Mouse (Mus musculus) kidney, postnatal 4 days (tissue): ENCODE data around the gene Krtap12-1.
A peak's percentile ranks its signal among the peaks of the same experiment; 100 is the strongest.
"Not testable (repeated sequence)": the region's sequence is repeated elsewhere in the genome, so short reads cannot be mapped to it uniquely, and the experiment has no call there.

ENCODE experiments used
- DNase-seq, 2 experiments: peaks; one replicate each; pipeline ENCODE4 v3.0.0; 2021; ENCODE audit warnings: mixed read lengths in 2 of 2

Krtap12-1 gene

DNA sequence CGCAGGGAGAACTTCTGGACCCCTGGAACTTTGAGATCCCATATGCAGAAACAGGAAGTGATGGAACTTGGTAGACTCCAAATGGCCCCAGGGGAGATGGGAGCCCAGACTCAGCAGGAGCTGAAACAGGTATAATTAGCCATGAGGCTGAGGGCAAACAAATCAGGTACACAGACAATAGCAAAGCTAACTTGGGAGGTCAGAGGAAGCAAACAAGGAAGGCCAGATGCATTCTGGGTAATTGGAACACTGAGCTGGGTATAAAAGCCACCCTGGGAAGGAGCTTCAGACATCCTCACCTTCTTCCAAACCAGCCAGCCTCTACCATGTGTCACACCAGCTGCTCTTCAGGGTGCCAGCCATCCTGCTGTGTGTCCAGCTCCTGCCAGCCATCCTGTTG lies at the start of gene Krtap12-1:
Krtap12-1 (plus strand) TSS at position 301 of the 400 bp plus-strand sequence.
- not testable (repeated sequence) for DNase-seq

DNA sequence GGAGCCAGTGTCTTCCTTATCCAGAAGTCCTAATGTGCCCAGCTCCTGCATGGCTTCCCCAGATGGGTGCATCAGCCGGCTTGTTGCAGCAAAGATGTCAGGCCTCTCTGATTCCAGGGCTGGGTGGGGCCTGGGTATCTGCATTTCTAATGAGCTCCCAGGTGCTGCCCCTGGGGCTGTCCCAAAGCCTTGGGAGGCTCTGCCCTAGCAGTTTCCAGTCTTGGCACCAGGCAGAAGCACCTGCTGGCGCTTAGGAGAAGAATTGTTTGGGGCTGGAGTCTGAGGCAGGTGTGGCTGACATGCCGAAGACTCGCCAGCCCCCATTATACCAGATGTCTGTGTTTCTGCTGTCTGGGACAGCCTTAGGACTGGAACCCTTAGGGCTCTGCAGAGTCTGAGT lies 49.7 kb upstream of the Krtap12-1 start:
- no peak for DNase-seq

DNA sequence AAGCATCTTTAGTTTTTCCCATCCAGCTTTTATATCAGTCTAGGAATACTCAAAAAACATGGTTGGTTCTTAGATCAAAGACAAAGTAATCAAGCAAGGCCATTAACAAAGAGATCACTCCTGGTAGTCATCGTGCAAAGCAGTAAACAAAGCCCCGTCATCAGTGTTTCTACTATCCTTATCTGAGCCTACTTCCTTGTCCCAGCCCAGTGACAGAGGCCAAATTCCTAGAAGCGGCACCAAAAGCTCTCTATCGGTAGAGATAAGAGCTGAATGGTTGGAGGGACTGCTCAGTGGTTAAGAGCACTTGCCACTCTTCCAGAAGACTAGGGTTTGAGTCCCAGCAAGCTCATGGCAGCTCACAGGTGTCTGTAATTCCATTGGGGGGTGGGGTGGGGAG lies 48.9 kb upstream of the Krtap12-1 start:
- no peak for DNase-seq

DNA sequence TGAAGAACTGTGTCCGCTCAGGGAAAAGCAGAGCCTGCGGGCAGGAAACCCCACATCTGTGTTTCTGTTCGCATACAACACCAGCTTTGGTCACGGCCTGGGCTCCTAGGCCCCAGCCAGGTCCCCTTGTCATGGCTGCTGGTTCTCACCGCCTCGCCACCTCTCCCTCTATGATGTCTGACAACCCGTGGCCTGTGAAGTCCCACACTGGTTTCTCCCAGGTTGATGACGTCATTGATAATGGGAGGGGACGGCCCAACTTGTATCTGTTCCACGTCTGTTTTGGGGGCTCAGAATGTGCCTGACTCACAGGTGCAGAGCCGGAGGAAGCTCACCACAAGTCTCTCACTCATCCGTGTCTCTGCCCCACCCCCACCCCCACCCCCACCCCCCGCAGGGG lies 46.6 kb upstream of the Krtap12-1 start:
- no peak for DNase-seq

DNA sequence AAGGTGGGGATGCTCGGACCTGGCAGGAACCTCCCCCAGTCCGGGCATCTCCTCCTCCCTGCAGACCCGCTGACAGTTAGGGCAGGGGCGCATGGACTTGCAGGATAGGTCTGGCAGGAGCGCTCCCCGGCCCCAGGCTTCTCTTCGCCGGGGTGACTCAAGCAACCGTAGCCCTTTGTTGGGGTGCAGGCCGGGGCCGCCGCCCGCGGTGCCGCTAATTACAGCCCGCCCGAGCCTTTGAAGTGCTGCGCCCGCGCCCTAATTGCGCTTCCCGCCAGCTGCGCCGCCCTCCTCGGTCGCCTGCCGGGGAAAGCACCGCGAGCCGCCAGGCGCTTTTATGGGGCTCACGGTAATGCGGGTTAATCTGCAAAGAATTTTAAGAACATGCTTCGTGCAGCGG lies 42.8 kb upstream of the Krtap12-1 start:
- DNase-seq, result no peak

DNA sequence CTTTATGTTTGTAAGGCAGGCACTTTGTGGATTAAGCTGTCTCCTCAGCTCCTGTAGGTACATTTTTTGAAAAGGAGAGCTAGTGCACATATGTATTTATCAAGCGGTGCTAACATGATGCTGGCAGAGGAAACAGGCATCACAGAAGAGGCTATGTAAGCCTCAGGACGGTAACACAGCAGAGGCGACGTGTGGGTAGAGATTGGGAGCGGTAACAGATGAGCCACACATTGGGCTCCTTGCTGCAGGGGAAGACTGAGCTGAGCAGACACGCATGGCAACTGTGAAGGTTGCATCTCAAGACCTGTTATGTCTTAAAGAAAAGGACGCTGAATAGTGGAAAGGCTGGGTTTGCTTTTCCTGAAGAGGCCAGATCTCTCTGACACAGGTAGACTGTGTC lies 37.4 kb upstream of the Krtap12-1 start:
- DNase-seq, result no peak

DNA sequence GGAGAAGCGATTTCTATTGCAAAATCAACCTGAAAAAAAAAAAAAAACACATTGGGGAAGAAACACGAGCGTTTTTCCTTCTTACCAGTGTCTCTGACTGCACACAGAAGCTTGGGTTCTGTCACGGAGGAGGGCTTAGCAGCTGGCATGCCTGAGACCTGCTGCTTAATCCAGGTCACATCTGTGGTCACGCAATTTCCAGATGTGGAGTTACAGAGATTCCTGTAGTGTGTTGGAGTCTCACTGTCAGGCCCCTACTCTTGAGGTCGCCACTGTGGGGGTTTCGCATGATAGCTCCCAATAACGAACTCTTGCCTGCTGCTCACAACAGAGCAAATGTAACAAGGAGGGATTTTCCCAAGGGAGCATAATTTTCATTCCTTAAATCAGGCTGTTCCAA lies 36.2 kb upstream of the Krtap12-1 start:
- DNase-seq, result no peak

DNA sequence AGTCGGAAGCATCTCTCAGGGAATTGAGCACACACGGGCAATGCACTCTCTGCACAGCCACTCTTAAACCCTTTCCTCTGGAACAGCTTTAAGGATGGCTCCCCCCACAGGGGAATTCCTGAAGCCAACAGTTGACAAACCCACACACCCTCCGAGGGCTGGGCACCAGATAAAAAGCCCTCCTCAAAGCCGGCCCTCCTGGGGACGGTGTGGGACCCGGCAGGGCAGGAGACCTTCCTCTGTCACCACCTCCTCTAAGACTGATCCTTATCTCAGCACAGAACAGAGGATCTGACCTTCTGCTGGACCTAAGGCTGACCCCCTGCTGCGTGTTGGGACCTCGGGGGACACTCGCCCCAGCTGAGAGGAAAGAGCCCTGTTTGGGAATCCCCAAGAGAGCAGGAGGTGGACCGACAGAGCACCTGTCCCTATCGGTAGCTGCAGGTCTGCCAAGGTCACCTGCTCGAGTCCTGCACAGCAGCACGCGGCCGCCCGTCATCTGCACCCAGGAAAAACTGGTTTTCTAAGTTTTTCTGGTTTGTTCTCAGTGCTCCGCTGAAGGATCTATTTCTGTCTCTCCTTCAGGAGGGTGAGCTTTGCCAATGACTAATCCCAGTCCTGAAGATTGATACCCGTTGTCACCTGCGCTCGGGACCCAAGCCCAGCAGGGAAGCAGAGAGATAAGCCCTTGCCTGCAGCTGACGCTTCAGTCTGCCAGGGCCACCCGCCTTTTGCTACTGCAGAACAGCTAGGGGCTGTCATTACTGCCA lies 34.3 kb upstream of the Krtap12-1 start, which contains the start of gene Tspear:
Tspear (plus strand) TSS at position 675 of the 770 bp plus-strand sequence.
- no peak for DNase-seq

DNA sequence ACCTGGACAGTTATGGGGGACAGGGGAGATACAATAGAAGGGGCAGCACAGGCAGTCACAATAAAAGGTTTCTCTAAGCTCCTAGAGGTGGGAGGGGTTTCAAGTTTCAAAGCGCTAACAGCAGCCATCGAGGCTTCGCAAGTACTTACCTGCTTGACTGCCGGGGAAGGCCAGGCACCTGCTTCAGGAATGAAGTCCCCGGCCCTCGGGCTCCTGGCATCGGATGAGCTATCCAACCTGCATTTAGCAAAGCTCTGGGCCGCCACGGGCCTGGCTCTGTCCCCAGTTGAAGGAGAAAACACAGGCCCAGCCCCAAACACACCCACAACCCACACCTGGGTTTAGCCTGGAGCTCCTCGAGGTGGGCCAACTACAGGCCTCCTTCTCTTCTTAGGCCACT lies 33.4 kb upstream of the Krtap12-1 start:
- no peak for DNase-seq

DNA sequence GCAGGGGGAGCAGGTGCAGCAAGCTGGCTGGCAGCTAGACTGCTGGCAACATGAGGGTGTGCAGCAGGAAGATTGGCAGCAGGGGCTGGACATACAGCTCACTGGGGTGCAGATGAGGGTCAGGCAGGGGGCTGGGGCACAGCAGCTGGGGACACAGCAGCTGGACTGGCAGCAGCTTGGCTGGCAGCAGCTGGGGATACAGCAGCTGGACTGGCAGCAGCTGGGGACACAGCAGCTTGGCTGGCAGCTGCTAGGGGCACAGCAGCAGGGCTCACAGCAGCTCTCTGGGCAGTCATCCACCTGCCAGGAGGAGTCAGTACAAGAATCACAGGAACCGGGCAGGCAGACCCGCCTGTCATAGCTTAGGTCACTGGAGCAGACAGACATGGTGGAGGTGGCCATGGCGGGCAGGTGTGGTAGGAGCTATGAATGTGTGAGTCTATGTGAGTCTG lies 30.0 kb upstream of the Krtap12-1 start, which contains the start of gene Gm19402:
Gm19402 (minus strand) TSS at position 402 of the 452 bp plus-strand sequence.
- not testable (repeated sequence) for DNase-seq

DNA sequence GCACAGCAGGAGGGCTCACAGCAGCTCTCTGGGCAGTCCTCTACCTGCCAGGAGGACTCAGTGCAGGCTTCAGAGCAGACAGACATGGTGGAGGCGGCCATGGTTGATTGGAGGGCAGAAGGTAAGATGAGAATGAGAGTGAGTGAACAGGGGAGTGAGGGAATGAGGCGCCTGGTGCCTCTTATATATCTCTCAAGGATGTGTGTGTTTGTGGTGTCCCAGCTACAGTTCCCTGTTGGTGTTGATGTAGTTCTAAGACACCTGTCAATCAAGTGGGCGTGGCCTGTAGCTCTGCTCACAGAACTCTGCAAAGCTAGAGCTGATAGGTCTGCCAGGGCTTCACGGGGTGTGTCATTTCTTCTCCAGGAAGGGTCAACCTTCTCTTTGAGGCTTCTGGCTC lies 23.3 kb upstream of the Krtap12-1 start, which contains the start of gene Gm9508:
Gm9508 (minus strand) TSS at position 101 of the 400 bp plus-strand sequence.
- no peak for DNase-seq

DNA sequence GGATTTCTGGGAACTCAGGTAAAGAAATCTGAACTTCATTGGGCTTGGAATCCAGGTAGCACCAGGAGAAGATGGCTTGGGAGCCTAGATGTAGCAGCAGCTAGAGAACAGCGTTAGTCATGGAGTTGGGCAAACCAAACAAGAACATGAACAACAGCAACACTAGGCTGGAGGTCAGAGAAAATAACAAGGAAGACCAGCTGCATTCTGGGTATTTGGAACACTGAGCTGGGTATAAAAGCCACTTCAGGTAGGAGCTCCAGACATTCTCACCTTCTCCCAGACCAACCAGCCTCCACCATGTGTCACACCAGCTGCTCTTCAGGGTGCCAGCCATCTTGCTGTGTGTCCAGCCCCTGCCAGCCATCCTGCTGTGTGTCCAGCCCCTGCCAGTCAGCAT lies 14.1 kb upstream of the Krtap12-1 start, which contains the start of gene Gm10272:
Gm10272 (plus strand) TSS at position 301 of the 400 bp plus-strand sequence.
- no peak for DNase-seq

DNA sequence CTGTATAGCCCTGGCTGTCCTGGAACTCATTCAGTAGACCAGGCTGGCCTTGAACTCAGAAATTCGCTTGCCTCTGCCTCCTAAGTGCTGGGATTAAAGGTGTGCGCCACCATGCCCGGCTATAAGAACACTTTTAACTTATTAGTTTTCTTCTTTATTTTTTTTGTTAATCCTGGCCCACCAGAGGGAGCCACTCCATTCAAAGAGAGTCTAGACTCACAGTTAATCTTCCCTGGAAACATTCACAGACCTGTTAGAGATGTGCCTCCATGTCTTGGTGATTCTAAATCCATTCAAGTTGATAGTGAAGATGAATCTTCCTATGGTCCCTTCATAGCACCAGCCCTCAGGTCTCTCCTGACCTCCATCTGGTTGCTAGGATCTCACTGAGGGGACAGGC lies 10.6 kb upstream of the Krtap12-1 start:
- no peak for DNase-seq

DNA sequence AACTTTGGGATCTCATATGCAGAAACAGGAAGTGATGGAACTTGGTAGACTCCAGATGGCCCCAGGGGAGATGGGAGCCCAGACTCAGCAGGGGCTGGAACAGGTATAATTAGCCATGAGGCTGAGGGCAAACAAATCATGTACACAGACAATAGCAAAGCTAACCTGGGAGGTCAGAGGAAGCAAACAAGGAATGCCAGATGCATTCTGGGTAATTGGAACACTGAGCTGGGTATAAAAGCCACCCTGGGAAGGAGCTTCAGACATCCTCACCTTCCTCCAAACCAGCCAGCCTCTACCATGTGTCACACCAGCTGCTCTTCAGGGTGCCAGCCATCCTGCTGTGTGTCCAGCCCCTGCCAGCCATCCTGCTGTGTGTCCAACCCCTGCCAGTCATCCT lies 9.2 kb upstream of the Krtap12-1 start, which contains the start of gene Gm10024:
Gm10024 (plus strand) TSS at position 301 of the 400 bp plus-strand sequence.
- DNase-seq, result not testable (repeated sequence)

DNA sequence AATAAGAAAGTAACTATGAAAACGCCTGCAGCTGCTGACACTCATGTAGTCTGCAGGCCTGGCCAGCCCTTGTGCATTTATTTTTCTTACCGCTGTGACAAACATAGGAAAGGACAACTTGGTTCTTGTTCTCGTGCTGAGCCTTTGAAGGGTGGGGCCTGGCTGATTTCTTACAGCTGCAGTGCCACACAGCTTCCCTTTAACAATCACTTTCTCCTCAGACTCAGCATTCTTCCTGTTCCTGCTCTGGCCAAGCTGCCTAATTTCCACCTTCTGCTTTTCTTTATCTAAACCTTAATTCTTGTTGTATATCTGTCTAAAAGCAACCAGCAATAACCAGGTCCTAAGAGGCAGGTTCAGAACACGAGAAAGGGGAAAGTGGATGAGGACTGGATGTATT lies 6.7 kb upstream of the Krtap12-1 start:
- DNase-seq, result no peak

DNA sequence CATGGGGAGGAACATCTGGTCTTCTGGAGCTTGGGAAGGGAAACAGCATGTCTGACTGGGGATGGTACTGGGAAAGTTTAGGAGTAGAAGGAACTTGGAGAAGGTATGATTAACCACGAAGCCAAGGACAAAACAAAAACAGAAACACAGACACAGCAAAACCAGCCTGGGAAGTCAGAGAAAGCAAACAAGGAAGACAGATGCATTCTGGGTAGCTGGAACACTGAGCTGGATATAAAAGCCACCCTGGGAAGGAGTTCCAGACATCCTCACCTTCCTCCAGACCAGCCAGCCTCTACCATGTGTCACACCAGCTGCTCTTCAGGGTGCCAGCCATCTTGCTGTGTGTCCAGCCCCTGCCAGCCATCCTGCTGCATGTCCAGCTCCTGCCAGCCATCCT lies 4.9 kb upstream of the Krtap12-1 start, which contains the start of gene Gm10142:
Gm10142 (plus strand) TSS at position 301 of the 400 bp plus-strand sequence.
- DNase-seq, result no peak

DNA sequence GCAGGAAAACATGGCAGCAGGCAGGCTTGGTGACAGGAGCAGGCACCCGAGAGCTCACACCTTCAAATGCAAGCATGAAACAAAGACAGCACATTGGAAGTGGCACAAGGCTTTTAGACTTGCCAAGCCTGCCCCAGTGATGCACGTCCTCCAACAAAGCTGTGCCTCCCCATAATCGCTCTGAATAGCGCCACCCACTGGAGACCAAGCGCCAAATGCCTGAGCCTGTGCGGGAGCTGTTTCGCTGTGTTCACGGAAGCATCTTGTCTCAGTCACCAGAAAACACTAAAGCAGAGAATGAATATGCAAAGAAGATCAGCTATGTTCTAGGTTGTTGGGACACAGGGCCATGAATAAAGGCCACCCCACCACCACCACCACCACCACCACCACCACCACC lies 4.5 kb downstream of the Krtap12-1 start:
- DNase-seq, result no peak

DNA sequence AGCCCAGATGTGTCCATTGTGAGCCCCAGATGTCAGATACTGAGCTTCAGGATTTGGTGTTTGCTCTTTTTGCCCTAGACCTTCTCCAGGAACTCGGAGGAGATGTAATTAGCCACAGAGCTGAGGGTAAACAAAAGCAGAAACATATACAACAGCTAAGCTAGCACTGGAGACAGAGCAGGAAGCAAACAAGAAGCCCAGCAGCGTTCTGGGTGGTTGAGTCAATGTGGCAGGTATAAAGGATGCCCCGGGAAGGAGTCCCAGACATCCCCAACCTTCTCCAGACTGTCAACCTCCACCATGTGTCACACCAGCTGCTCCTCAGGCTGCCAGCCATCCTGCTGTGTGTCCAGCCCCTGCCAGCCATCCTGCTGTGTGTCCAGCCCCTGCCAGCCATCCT lies 5.8 kb downstream of the Krtap12-1 start, which contains the start of gene Gm10100:
Gm10100 (plus strand) TSS at position 301 of the 400 bp plus-strand sequence.
- DNase-seq, result no peak

DNA sequence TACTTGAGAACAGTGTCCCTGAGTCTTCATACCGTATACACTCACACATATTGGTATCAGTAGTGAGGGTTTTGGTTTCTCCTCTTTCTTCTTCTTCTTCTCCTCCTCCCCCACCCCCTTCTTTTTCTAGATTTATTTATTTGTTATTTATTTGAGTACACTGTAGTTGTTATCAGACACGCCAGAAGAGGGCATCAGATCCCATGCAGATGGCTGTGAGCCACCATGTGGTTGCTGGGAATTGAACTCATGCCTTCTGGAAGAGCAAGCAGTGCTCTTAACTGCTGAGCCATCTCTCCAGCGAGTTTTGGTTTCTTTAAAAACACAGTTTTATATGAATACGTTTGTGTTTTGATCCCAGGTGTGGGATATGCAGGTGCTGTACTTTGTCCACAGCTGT lies 7.9 kb downstream of the Krtap12-1 start:
- no peak for DNase-seq

DNA sequence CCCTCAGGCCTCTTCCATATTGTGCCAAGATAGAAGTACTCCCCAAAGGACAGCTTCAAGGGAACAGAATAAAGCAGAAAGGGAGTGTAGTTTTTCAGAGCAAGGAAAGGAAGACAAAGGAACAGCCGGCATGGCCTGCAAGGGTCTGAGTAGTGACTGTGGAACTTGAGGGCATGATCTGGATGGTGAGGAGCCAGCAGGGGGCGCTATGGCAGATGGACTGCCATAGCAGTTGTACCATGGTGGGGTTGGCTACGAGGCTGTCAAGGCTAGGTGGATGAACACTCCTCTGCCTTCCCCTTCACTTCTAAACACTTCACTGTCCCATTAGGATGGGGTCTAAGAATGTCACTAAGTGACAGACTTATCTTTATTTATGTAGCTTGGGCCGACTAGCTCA lies 8.8 kb downstream of the Krtap12-1 start:
- DNase-seq, result peak; percentile 11 to 27

DNA sequence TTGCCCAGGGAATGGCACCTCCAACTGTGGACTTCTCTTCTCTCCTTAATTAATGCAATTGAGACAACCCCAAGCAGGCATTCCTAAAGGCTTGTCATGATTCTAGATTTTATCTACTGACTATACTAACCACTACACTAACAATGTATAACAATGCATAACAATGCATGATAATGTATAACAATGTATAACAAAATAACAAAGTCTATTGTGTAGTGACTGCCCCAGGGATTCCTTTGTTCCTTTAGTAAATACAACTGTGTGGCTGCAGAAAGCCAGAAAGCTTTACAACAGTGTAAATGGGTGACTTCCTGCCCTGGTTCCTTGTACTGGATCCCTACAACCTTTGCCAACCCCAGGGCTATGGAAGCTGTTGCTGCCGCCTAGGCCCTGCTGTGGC lies 15.5 kb downstream of the Krtap12-1 start:
- no peak for DNase-seq

DNA sequence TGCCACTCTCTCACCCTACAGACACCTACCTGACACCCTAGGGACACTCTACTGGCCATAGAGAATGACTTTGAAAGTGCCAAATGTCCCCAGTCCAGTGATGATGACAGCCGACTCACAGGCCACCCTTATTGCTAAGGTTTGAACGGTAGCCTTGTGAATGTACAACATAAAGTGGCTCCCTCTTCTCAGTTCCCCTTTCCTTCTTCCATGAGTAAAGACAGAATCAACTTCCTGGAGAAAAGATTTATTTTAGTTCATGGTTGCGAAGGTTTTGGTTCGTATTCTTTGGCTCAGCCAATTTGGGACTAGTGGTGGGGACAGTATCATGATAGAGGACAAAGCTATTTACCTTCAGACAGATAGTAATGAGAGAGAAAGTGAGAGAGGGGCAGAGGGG lies 18.5 kb downstream of the Krtap12-1 start:
- no peak for DNase-seq

DNA sequence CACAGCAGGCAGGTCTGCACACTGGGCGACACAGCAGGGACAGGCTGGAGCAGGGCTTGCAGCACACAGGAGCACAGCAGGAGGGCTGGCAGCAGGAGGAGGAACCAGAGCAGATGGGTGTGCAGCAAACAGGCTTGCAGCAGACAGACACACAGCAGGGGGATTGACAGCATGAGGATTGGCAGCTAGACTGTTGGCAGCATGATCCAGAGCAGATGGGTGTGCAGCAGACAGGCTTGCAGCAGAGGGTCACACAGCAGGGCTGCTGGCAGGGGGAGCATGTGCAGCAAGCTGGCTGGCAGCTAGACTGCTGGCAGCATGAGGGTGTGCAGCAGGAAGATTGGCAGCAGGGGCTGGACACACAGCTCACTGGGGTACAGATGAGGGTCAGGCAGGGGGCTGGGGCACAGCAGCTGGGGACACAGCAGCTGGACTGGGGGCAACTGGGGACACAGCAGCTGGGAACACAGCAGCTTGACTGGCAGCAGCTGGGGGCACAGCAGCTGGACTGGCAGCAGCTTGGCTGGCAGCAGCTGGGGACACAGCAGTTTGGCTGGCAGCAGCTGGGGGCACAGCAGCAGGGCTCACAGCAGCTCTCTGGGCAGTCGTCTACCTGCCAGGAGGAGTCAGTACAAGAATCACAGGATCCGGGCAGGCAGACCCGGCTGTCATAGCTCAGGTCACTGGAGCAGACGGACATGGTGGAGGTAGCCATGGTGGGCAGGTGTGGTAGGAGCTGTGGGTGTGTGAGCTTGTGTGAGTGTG lies 21.7 kb downstream of the Krtap12-1 start, which contains the start of gene Gm18596:
Gm18596 (minus strand) TSS at position 715 of the 765 bp plus-strand sequence.
- not testable (repeated sequence) for DNase-seq
